Mouse (Mus musculus): ENCODE measurements around the gene Mcidas.

The Mcidas gene

DNA sequence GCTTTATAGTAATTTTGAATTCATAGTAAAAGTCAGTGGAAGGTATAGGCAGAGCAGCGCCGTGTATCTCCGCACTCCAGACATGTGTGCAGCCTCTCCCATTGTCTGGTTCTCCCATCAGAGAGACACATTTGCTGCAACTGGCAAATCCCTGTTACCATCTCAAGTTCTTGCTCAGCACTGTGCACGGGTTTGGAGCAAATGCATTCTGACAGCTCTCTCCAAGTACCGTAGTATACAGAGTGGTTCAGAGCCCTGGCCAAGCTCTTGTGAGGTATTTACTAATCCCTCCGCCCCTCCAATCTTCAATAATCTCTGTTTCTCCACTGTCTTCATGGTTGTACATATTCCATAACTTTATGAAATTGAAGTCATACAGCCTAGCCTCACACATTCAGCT is 19.0 kb downstream of the Mcidas start:
- CTCF ChIA-PET, result interaction anchor here (1.1 kb wide), 1 partner anchor 23 kb away, joined by 5 read pairs; the partner anchor contains the start of gene Cdc20b

GRCm38 (mm10) chr13:113013174-113013953 is 19.7 kb downstream of the Mcidas start:
- CTCF ChIA-PET, result interaction anchor here (1.1 kb wide), 1 partner anchor 22 kb away, joined by 5 read pairs; the partner anchor contains the start of gene Cdc20b

- CTCF ChIA-PET, result no interaction called here
Measured at GRCm38 (mm10) chr13:113021521-113021920, 27.9 kb downstream of the Mcidas start.

DNA sequence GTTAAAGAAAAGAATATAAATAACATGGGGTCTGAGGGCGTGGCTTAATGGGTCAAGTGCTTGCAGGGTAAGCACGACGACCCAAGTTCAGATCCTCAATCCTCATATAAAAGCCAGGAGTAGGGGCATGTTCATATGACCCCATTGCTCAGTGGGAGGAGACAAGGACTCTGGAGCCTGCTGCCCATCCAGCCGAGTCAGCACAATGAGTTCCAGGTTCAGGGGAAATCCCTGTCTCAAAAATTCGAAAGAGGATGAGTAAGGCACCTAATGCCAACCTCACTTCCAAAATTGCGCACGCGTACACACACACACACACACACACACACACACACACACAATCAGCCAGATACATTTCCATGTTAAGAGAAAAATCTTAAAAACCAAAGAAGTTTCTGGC is 28.8 kb downstream of the Mcidas start:
- CTCF ChIA-PET, result no interaction called here

- CTCF ChIA-PET, result no interaction called here
Measured at GRCm38 (mm10) chr13:113023274-113024143, 29.9 kb downstream of the Mcidas start.

- CTCF ChIA-PET, result interaction anchor here (0.8 to 1.0 kb wide), 2 partner anchors 41 to 154 kb away, joined by 3 to 5 read pairs; no protein-coding TSS in a partner anchor
Measured at GRCm38 (mm10) chr13:113031351-113031750, 37.7 kb downstream of the Mcidas start.

- CTCF ChIA-PET, result interaction anchor here (0.5 to 1.0 kb wide), 2 partner anchors 155 to 261 kb away, joined by 3 to 6 read pairs; no protein-coding TSS in a partner anchor
Measured at GRCm38 (mm10) chr13:113031792-113032571, 38.3 kb downstream of the Mcidas start.

DNA sequence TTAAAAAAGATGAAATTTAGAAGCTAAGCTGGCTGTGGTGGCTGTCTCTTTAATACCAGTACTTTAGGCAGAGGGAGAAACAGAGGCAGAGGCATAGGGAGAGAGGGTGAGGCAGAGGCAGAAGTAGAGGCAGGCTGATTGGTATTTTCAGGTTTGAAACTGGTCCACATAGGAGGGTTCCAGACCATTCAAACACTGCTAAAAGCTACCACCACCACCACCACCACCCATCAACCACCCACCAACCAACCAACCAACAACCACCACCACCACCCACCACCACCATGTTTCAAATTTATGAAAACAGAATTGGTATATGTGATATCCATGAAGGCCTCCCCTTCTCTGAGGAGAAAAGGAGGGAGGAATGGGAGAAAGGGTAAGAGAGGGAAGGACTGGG is 39.2 kb downstream of the Mcidas start:
- CTCF ChIA-PET, result interaction anchor here (0.5 kb wide), 1 partner anchor 262 kb away, joined by 6 read pairs; no protein-coding TSS in a partner anchor

- CTCF ChIA-PET, result interaction anchor here (0.5 to 0.6 kb wide), 2 partner anchors 38 to 286 kb away, joined by 3 to 7 read pairs; no protein-coding TSS in a partner anchor
Measured at GRCm38 (mm10) chr13:113034271-113034886, 40.7 kb downstream of the Mcidas start.

DNA sequence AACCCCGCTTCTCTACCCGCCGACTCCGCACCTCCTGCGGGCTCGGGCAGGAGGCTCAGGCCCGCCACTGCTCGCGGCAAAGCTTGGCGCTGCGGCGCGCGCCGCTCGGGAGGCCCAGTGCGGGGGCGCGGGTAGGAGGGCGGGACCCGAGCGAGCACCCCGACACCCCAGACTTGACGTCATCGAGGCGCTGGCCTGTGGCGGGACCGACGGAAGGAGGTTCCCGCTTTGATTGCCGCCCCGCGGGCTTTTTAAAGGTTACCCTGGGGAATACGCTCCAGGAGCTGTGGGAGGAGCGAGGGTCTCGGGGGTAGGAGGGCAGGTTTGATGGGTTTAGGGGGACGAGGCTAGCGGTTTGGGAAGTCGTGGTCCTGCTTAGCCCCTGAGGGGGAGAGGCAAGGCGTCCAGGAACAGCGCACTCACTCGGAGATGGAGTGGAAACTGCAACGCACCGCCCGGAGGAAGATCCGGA is 41.3 kb downstream of the Mcidas start, which contains the start of gene Cdc20b:
Cdc20b (plus strand) TSS at position 162 of the 472 bp plus-strand sequence.
- CTCF ChIA-PET, result interaction anchor here (0.6 to 1.0 kb wide), 2 partner anchors 23 to 38 kb away, joined by 5 to 7 read pairs; no protein-coding TSS in a partner anchor

GRCm38 (mm10) chr13:113035852-113036251 is 42.2 kb downstream of the Mcidas start:
- CTCF ChIA-PET, result interaction anchor here (0.7 to 1.0 kb wide), 2 partner anchors 23 to 362 kb away, joined by 3 to 5 read pairs; no protein-coding TSS in a partner anchor

DNA sequence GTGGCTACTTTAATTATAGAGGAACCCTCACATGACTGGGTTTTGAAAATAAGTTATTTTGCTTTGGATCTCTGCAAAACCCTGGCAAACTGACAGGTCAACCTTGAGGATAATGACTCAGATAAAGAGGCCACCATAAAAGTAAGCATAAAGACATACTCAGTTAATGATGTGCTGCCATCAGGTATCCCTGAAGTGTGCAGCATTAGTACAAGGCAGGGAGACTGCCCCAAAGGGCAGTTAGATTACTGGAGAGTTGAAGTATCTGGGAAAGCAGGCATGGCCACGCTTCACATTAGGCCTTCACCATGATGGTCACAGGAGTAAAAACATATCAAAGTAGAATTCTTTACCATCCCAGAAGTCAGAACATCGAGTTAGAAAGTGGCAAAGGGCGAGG is 51.2 kb downstream of the Mcidas start:
- CTCF ChIA-PET, result no interaction called here

GRCm38 (mm10) chr13:113045458-113046110 is 51.9 kb downstream of the Mcidas start:
- CTCF ChIA-PET, result no interaction called here

GRCm38 (mm10) chr13:113046211-113046883 is 52.7 kb downstream of the Mcidas start, which contains the start of gene Gpx8:
TSS of gene Gpx8 (minus strand) at chr13:113046410.
- CTCF ChIA-PET, result no interaction called here

GRCm38 (mm10) chr13:113047018-113047417 is 53.4 kb downstream of the Mcidas start:
- CTCF ChIA-PET, result no interaction called here

- CTCF ChIA-PET, result no interaction called here
Measured at GRCm38 (mm10) chr13:113047647-113048046, 54.0 kb downstream of the Mcidas start.
